Mouse (Mus musculus): Measurements from ENCODE around the gene Cxcl15. TPM values are rescaled to one million over a fixed set of nuclear protein-coding genes. Genes with fewer than 3 reads are reported as not detected.
A peak's percentile ranks its signal among the peaks of the same experiment; 100 is the strongest.

The Cxcl15 gene
- polyA plus RNA-seq (2016; fragmentation: Nextera tagmentation; extraction: Ambion mirVana) = not detected in 2 replicates

DNA sequence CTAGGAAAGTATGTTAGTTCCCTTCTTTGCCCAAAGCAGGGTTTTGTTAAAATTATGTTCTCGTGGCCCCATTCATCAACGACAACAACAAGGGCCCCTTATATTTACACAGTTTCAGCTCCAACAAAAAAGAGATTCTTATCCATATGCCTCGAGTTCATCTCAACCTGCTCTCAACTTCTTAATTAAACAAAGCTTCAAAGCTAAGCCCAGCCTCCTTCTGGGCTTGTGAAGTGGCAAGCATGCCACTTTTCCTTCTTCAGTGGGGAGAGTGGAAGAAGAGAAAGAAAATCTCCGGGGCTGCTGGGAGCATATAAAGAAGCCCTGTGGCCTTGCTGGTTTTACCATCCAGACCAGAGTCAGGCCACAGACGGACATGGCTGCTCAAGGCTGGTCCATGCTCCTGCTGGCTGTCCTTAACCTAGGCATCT, at the start of gene Cxcl15:
Gene Cxcl15 (plus strand): TSS at position 340 of the 431 bp plus-strand sequence.
- Histone ChIP-seq H3K4me1 (no peaks in the 10 kb centered on the region), H3K9ac (replicated peaks) (no peak within 1 kb of the TSS), H3K4me3 (no peak within 1 kb of the TSS), H3K27ac (replicated peaks) (no peak within 1 kb of the TSS), H3K9me3 (no peaks in the 10 kb centered on the region), H3K4me2 (replicated peaks) (no peak within 1 kb of the TSS), H3K36me3 (no peaks in the 10 kb centered on the region), H3K27me3 (no peaks in the 10 kb centered on the region)
- 63% methylated on average over 5 of the region's 5 CpGs for WGBS
- ATAC-seq (ENCODE audit: low FRiP score, low read depth) = no peak

DNA sequence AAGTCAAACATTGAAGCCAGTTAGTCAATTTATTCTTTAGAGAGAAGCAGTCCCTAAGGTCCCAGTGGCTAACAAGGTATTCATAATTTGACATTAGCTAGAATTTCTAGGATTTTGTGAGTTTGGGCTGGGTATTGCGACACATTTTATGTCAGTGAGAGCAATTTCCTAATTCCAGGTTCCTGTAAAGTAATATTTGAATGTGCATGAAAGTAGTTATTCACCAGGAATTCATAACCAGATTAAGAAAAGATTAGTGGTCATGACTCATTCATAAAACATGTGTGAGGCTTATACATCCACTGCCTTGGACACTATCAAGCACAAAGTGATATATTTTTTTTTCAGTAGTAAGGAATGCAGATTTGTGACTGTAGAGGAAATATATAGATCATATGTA, 40.4 kb upstream of the Cxcl15 start:
- peaks cover 18% of the 10 kb centered on the region for H3K4me1 ChIP-seq
- no peak overlapping the region for H3K9ac ChIP-seq (replicated peaks)
- H3K4me2 ChIP-seq (replicated peaks) = no peak overlapping the region
- H3K4me3 ChIP-seq = no peak overlapping the region
- peaks cover 16% of the 10 kb centered on the region for H3K27me3 ChIP-seq
- ATAC-seq (ENCODE audit: low FRiP score, low read depth) = no peak
- WGBS = 91% methylated on average over 1 of the region's 1 CpGs
- H3K27ac ChIP-seq (replicated peaks) = no peak overlapping the region
- H3K9me3 ChIP-seq = no peaks in the 10 kb centered on the region
- no peaks in the 10 kb centered on the region for H3K36me3 ChIP-seq

DNA sequence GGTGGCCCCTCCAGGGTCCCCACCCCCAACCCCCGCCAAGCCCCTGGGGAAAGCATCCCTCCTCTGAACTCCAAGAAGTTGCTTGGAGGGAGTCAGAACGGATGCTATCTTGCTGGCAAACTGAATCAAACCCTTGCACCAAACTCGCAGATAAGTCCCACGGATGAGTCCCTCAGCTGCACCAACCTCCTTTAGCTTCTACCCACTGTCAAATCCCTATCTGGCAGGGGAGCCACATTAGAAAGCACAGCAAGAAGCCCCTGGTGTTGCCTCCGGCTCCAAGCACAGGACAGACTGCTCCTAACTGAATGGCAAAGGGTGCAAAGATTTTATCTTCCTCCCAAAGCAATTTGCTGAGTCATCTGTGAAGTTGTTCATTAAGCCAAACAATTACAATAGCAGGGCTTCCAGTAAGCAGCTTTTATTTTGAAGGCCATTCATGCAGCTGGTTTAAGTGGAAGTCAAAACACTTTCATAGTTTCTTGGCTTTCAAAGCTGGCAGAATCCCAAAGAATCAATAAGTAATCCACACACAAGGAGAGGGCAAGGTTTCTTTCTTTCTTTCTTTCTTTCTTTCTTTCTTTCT, 36.2 kb upstream of the Cxcl15 start:
- Histone ChIP-seq H3K9me3 (no peaks in the 10 kb centered on the region), H3K9ac (replicated peaks) (no peak overlapping the region), H3K27me3 (peaks cover 28% of the 10 kb centered on the region), H3K27ac (replicated peaks) (no peak overlapping the region), H3K4me2 (replicated peaks) (no peak overlapping the region), H3K36me3 (no peaks in the 10 kb centered on the region), H3K4me1 (peaks cover 26% of the 10 kb centered on the region), H3K4me3 (no peak overlapping the region)
- no peak for ATAC-seq (ENCODE audit: low FRiP score, low read depth)
- 41% methylated on average over 5 of the region's 5 CpGs for WGBS

DNA sequence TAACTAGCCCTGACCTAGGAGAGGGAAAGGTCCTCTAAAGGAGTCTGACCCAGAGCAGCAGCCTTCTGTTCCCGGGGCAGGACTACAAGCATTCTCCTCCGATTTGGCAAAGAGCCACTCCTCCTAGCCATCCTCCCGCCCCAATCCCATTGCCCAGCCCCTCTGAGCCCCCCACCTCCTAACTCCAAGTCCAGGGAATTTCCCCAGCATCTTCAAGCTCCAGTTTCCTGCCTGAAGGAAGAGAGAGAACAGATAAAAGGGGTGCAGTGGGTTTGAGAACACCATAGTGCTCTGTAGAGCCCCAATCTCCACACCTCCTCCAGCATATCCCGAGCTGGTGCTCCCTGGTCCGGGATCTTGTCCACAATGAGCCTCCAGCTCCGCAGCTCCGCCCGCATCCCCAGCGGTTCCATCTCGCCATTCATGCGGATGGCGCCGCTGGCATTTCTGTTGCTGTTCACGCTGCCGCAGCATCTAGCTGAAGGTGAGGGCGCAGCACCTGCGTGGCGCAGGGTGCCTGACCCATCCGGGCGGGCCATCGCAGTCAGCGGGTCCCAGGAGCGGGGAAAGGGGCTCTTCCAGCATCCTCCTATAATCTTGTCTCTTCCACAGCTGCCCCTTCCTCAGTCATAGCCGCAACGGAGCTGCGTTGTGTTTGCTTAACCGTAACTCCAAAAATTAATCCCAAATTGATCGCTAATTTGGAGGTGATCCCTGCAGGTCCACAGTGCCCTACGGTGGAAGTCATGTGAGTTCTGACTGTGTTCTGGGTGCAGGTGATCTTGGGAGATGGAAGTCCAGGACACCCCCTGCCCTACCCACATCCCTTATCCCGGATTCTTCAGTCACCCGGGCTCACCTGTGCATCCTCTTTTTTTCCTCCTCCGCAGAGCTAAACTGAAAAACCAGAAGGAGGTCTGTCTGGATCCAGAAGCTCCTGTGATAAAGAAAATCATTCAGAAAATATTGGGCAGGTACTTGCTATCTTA, 35.0 kb upstream of the Cxcl15 start, which contains the start of gene Cxcl5:
Gene Cxcl5 (plus strand): TSS at position 284 of the 989 bp plus-strand sequence.
- H3K9me3 ChIP-seq = no peaks in the 10 kb centered on the region
- H3K4me3 ChIP-seq = peak within 1 kb of the TSS; percentile 48
- H3K27ac ChIP-seq (replicated peaks) = no peak within 1 kb of the TSS
- peak within 1 kb of the TSS; percentile 83 for H3K4me2 ChIP-seq (replicated peaks)
- no peaks in the 10 kb centered on the region for H3K36me3 ChIP-seq
- 4% methylated on average over 32 of the region's 32 CpGs for WGBS
- peak; percentile 61 for ATAC-seq (ENCODE audit: low FRiP score, low read depth)
- H3K27me3 ChIP-seq = peaks cover 28% of the 10 kb centered on the region
- peak within 1 kb of the TSS; percentile 41 for H3K9ac ChIP-seq (replicated peaks)
- peaks cover 26% of the 10 kb centered on the region for H3K4me1 ChIP-seq

DNA sequence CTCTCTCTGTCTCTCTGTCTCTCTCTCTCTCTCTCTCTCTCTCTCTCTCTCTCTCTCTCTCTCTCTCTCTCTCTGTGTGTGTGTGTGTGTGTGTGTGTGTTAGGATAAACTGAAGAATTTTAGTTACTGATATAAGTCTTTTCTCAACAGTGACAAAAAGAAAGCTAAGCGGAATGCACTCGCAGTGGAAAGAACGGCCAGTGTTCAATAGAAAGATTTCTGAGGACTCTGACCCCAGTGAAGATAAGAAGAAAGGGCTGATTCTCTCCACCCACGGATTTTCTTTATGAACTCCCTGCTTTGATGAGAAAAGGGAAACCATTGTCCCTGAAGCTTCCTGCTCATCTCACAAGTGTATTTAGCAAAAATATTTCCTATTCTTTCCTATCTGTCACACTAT, 34.0 kb upstream of the Cxcl15 start:
- H3K4me2 ChIP-seq (replicated peaks) = no peak overlapping the region

DNA sequence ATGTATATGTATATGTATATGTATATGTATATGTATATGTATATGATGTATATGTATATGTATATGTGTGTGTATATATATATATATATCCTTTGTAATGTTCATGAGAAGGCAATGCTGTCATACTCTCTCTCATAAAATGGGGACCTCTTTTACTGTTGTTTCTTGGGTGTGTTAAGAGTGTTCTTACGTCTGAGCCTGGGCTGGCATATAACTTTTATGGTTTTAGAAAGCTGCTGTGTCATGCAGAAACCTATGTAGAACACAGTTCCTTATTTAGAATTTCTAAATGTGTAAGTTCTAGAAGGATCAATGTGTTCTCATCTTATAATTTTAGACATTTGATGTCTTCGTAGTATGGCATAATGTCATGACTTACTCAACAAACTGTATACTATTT, 33.5 kb upstream of the Cxcl15 start:
- ATAC-seq (ENCODE audit: low FRiP score, low read depth) = no peak
- Histone ChIP-seq H3K9me3 (no peaks in the 10 kb centered on the region), H3K36me3 (no peaks in the 10 kb centered on the region), H3K27me3 (peaks cover 28% of the 10 kb centered on the region), H3K4me3 (no peak overlapping the region), H3K9ac (replicated peaks) (no peak overlapping the region), H3K27ac (replicated peaks) (no peak overlapping the region), H3K4me1 (peaks cover 26% of the 10 kb centered on the region), H3K4me2 (replicated peaks) (no peak overlapping the region)
- WGBS = 94% methylated on average over 2 of the region's 2 CpGs

More for the DNA sequence above, 34.0 kb upstream of the Cxcl15 start:
- Histone ChIP-seq H3K27ac (replicated peaks) (no peak overlapping the region), H3K9me3 (no peaks in the 10 kb centered on the region), H3K4me1 (peaks cover 26% of the 10 kb centered on the region), H3K36me3 (no peaks in the 10 kb centered on the region), H3K9ac (replicated peaks) (no peak overlapping the region), H3K4me3 (no peak overlapping the region), H3K27me3 (peaks cover 28% of the 10 kb centered on the region)
- WGBS = 44% methylated on average over 4 of the region's 4 CpGs
- ATAC-seq (ENCODE audit: low FRiP score, low read depth) = no peak

DNA sequence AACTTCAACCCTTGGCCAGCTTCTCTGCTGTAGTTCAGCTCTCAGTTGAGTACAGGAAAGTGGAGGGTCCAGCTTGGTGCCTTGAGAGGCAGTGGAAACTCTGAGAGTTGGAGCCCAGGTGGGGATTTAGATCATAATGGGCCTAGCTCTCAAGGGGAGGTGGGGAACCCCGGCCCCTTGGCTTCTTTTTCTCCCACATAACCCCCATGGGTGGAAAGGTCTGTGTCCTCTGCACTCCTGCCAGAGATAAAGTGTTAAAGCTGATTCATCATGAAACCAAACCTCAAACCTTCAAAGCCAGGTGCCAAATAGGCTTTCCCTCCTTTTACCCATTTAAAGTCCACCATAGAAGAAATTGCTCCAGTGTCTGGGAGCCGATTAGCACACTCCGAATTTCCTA, 32.5 kb upstream of the Cxcl15 start:
- ATAC-seq (ENCODE audit: low FRiP score, low read depth) = no peak
- Histone ChIP-seq H3K36me3 (no peaks in the 10 kb centered on the region), H3K27ac (replicated peaks) (no peak overlapping the region), H3K9ac (replicated peaks) (no peak overlapping the region), H3K4me1 (peaks cover 22% of the 10 kb centered on the region), H3K4me2 (replicated peaks) (no peak overlapping the region), H3K27me3 (peaks cover 28% of the 10 kb centered on the region), H3K9me3 (no peaks in the 10 kb centered on the region), H3K4me3 (no peak overlapping the region)
- WGBS = 95% methylated on average over 3 of the region's 3 CpGs

DNA sequence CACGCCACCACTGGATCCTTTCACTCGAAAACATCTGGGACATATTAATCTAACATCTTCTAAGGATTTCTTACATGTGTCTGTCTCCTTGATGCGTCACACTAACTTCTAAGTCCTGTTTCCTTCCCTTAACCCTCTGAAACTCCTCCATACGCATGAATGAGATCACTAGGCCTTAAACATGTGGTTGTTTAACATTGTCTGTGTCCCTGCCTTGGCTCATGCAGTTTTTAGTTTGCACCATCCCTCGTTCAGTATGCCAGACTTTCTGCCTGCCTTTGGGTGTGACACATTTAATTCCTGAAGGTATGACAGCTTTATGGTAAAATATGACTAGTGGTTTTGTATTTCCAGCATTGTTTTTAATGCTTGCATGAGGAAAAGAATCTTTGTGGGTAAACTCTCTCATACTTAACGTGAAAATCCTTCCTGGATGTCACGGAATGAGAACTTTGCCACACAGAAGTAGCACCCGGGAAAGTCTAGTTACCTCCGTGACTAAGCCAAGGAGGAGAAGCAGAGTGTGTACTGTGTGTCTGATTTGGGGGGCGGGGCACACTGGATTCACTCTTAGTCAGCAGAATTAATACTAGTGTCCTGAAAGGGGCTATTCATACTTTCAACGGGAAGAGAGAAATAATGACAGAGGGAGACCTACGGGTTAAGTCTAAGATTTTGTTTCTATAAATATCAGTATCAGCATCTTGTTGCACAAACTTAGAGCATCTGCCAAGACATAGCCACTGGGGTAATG, 30.2 kb upstream of the Cxcl15 start:
- Histone ChIP-seq H3K4me3 (no peak overlapping the region), H3K36me3 (no peaks in the 10 kb centered on the region), H3K9me3 (no peaks in the 10 kb centered on the region), H3K27me3 (peaks cover 10% of the 10 kb centered on the region), H3K9ac (replicated peaks) (no peak overlapping the region), H3K27ac (replicated peaks) (no peak overlapping the region), H3K4me2 (replicated peaks) (no peak overlapping the region), H3K4me1 (peaks cover 6% of the 10 kb centered on the region)
- WGBS = 79% methylated on average over 12 of the region's 12 CpGs
- no peak for ATAC-seq (ENCODE audit: low FRiP score, low read depth)

DNA sequence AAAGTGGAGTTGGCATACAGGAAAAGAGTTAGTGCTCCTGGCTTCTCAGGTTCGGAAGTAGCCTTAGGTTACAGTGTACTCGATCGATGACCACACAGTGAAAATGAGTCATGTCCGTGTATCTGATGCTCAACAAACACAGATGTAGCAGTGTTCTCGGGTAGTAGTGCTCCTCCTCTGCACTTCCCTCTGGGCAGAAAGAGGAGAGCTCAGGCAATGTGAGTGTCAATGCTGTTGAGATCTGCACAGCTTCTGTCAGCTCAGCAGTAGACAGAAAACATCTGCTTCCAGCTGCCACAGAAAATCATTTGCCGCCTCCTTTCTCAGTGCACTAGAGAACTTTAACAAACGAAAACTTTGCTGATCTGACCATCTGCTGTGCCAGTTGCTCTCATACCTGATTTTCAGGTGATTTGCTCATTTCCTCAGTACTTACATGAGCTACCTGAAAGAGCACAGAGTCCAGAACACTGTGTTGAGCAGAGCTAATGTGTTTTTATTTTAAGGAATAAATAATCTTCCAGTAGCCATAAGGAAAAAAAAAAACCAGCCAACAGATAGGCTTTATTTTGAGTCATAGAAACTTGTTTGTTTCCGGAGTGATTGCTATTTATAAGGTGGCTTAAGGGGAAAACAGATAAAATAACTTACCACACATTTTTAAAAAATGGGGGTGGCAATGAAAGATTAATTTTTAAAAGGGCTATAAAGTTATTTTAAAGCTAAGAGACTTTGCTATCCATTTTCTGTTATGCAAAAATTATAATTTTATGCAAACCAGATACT, 28.3 kb upstream of the Cxcl15 start:
- no peaks in the 10 kb centered on the region; the same call in 1 of the 2 replicates for H3K27me3 ChIP-seq
- no peak overlapping the region for H3K9ac ChIP-seq (replicated peaks)
- no peak overlapping the region for H3K4me3 ChIP-seq
- WGBS = 81% methylated on average over 8 of the region's 8 CpGs
- no peak overlapping the region for H3K4me2 ChIP-seq (replicated peaks)
- no peaks in the 10 kb centered on the region for H3K4me1 ChIP-seq
- ATAC-seq (ENCODE audit: low FRiP score, low read depth) = no peak
- no peaks in the 10 kb centered on the region for H3K9me3 ChIP-seq
- no peaks in the 10 kb centered on the region for H3K36me3 ChIP-seq
- no peak overlapping the region for H3K27ac ChIP-seq (replicated peaks)

DNA sequence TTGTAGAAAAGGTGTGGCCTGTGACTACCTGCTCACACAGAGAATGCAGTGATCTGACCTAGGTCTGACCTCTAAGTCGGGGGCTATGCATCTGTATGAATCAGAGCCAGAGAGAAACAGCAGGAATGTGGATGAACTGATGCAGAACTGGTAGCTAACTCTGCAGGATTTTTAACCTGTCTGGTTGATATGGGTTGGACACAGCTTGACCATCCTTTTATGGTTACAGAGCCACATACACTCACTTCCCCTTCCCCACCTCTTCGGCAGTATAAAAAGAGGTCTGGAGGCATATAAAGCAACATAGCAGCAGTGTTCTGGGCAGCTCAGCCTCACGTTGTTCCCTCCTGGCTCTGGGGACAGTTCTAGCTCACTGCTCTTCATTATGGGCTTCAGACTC, 26.1 kb upstream of the Cxcl15 start, which contains the start of gene Ppbp:
Gene Ppbp (plus strand): TSS at position 301 of the 400 bp plus-strand sequence.
- no peaks in the 10 kb centered on the region for H3K36me3 ChIP-seq
- no peak within 1 kb of the TSS for H3K9ac ChIP-seq (replicated peaks)
- H3K4me2 ChIP-seq (replicated peaks) = no peak within 1 kb of the TSS
- H3K4me1 ChIP-seq = no peaks in the 10 kb centered on the region
- H3K27me3 ChIP-seq = no peaks in the 10 kb centered on the region
- no peaks in the 10 kb centered on the region for H3K9me3 ChIP-seq
- no peak within 1 kb of the TSS for H3K27ac ChIP-seq (replicated peaks)
- H3K4me3 ChIP-seq = no peak within 1 kb of the TSS
- ATAC-seq (ENCODE audit: low FRiP score, low read depth) = no peak
- WGBS = 78% methylated on average over 3 of the region's 3 CpGs

DNA sequence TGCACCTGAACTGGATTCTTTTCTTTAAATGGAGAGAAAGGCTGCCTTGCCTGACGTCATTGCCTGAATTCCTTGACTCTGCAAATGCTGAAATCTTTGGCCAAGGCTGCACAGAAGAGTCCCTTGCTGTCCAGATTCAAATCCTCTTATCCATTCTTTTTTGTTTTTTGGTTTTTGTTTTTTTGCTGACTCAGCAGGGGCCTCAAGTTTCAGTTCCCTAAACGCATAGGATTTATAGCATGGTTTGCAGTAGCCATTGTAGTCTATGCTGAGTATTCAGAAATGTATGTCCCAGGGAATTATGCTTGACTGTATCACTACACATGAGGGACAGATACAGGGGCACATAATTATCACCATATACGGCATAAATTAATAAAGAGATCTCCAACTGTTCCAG, 23.0 kb upstream of the Cxcl15 start:
- no peaks in the 10 kb centered on the region for H3K4me1 ChIP-seq
- H3K36me3 ChIP-seq = no peaks in the 10 kb centered on the region
- no peak overlapping the region for H3K4me2 ChIP-seq (replicated peaks)
- ATAC-seq (ENCODE audit: low FRiP score, low read depth) = no peak
- H3K9me3 ChIP-seq = no peaks in the 10 kb centered on the region
- no peak overlapping the region for H3K4me3 ChIP-seq
- 70% methylated on average over 3 of the region's 3 CpGs for WGBS
- no peaks in the 10 kb centered on the region for H3K27me3 ChIP-seq
- H3K9ac ChIP-seq (replicated peaks) = no peak overlapping the region
- H3K27ac ChIP-seq (replicated peaks) = no peak overlapping the region

All from midbrain, embryonic 12.5 days (tissue).